Mouse (Mus musculus) gastrocnemius, postnatal 25 days (tissue): ENCODE measurements around the gene Plod1. TPM values are rescaled to one million over a fixed set of nuclear protein-coding genes. Genes with fewer than 3 reads are reported as not detected.

Experiments
- DNase-seq: peaks from one replicate; pipeline ENCODE4 v3.0.0; 2022
- long read RNA-seq, 2 experiments: library from polyadenylated mRNA; stranded (forward); transcript quantifications; one replicate each; pipeline ENCODE4 v2.0.0; 2021
- total RNA-seq, 2 experiments: library from RNA; stranded (reverse); gene quantifications; 1 replicate in 1 of 2; 2 replicates in 1 of 2; pipeline ENCODE4 v1.2.3; 2021

Gene Plod1
- total RNA-seq, result 10 to 100 TPM; 25.2 to 28.9 TPM
- long read RNA-seq, experiment 1, transcript Plod1-201 (19 exons, 3,243 nt), result major isoform, 14 of 27 reads
- long read RNA-seq, experiment 1, partial matches to known transcripts, result 3 of 27 reads
- long read RNA-seq, experiment 1, other reads (novel, unspliced or antisense), result 10 of 27 reads
- long read RNA-seq, experiment 2, transcript Plod1-201 (19 exons, 3,243 nt), result major isoform, 36 of 43 reads
- long read RNA-seq, experiment 2, partial matches to known transcripts, result 1 of 43 reads
- long read RNA-seq, experiment 2, other reads (novel, unspliced or antisense), result 5 of 43 reads

- DNase-seq, result peak; percentile 89
Measured at GRCm38 (mm10) chr4:147936331-147936954, at the start of gene Plod1. Plod1 (minus strand) TSS chr4:147936767.

GRCm38 (mm10) chr4:147985205-147986132 lies 48.9 kb upstream of the Plod1 start, which contains the start of gene Nppb:
Nppb (plus strand) TSS chr4:147985788.
- no peak for DNase-seq

- no peak for DNase-seq
Measured at GRCm38 (mm10) chr4:147979441-147979860, 42.9 kb upstream of the Plod1 start.

- no peak for DNase-seq
Measured at GRCm38 (mm10) chr4:147978391-147978790, 41.8 kb upstream of the Plod1 start.

GRCm38 (mm10) chr4:147977726-147978125 lies 41.2 kb upstream of the Plod1 start:
- DNase-seq, result no peak

GRCm38 (mm10) chr4:147976237-147976636 lies 39.7 kb upstream of the Plod1 start:
- DNase-seq, result no peak

GRCm38 (mm10) chr4:147969337-147969736 lies 32.8 kb upstream of the Plod1 start:
- DNase-seq, result no peak

GRCm38 (mm10) chr4:147968816-147969215 lies 32.2 kb upstream of the Plod1 start:
- no peak for DNase-seq

- DNase-seq, result peak; percentile 3
Measured at GRCm38 (mm10) chr4:147965712-147966111, 29.1 kb upstream of the Plod1 start.

- DNase-seq, result no peak
Measured at GRCm38 (mm10) chr4:147963623-147964022, 27.1 kb upstream of the Plod1 start.

- DNase-seq, result no peak
Measured at GRCm38 (mm10) chr4:147962781-147963180, 26.2 kb upstream of the Plod1 start.

- DNase-seq, result no peak
Measured at GRCm38 (mm10) chr4:147959881-147960831, 23.6 kb upstream of the Plod1 start.

- peak; percentile 2 for DNase-seq
Measured at GRCm38 (mm10) chr4:147957141-147957540, 20.6 kb upstream of the Plod1 start.

GRCm38 (mm10) chr4:147953590-147953989 lies 17.0 kb upstream of the Plod1 start:
- peak; percentile 3 for DNase-seq

- no peak for DNase-seq
Measured at GRCm38 (mm10) chr4:147947511-147947910, 10.9 kb upstream of the Plod1 start.

- DNase-seq, result no peak
Measured at GRCm38 (mm10) chr4:147943005-147943404, 6.4 kb upstream of the Plod1 start.

GRCm38 (mm10) chr4:147941045-147942020 lies 4.8 kb upstream of the Plod1 start:
- no peak for DNase-seq

GRCm38 (mm10) chr4:147940576-147941044 lies 4.0 kb upstream of the Plod1 start, which contains the start of gene 2510039O18Rik:
2510039O18Rik (plus strand) TSS chr4:147940895.
- peak; percentile 79 for DNase-seq

GRCm38 (mm10) chr4:147940111-147940510 lies 3.5 kb upstream of the Plod1 start:
- DNase-seq, result no peak
